Mouse (Mus musculus): ENCODE measurements around the gene Hhipl1. TPM values are rescaled to one million over a fixed set of nuclear protein-coding genes. Genes with fewer than 3 reads are reported as not detected.
A peak's percentile ranks its signal among the peaks of the same experiment; 100 is the strongest.

Gene Hhipl1
- polyA plus RNA-seq, 1 experiment: not detected

GRCm38 (mm10) chr12:108269699-108270098 is 36.4 kb upstream of the Hhipl1 start:
- peaks cover 78% of the 10 kb centered on the region for H3K4me1 ChIP-seq (ENCODE audit: control insufficient read depth, insufficient read depth, low read length)
- H3K4me3 ChIP-seq (ENCODE audit: insufficient read depth, low read depth, low read length): no peak overlapping the region
- no peak for TF ChIP-seq POLR2A (IDR thresholded peaks at IDR 0.05; ENCODE audit: insufficient read depth, low read depth, low read length)
- no peak for TF ChIP-seq CTCF (IDR thresholded peaks at IDR 0.05; ENCODE audit: insufficient read depth, low read depth, low read length)
- 83% methylated on average over 5 of the region's 5 CpGs for WGBS
- no peak overlapping the region for H3K27ac ChIP-seq (ENCODE audit: insufficient read depth, low read depth, low read length)

DNA sequence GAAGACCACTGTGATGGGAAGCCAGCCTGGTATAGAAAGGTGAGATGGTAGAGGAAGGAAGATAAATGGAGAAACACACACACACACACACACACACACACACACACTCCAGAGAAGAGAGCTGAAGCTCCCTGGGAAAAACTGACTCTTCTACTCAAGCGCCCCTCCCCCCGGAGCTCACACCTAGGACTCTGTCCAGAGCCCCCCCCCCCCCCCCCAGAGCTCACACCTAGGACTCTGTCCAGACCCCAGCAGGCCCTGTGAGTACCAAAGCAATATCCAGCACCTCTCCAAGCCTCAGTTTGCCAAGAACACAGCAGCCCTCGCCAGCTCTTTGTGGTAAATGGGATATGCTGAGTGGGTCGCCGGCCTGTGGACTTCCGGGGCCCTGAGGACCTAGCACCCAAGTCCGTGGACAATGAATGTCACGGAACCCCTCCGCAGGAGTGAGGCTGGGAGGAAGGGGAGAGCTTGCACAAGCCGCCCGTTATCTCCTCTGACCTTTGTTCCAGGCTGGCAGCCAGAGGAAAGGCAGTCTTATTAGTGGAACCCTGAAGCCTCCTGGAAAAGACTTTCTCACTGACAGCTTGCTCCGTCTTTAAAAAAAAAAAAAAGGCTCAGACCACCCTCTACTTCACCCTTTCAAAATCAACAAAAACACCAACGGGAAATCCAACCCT is 35.7 kb upstream of the Hhipl1 start:
- Histone ChIP-seq H3K4me3 (ENCODE audit: insufficient read depth, low read depth, low read length) (no peak overlapping the region), H3K27ac (ENCODE audit: insufficient read depth, low read depth, low read length) (no peak overlapping the region), H3K4me1 (ENCODE audit: control insufficient read depth, insufficient read depth, low read length) (peaks cover 74% of the 10 kb centered on the region)
- WGBS: 48% methylated on average over 13 of the region's 13 CpGs
- no peak for TF ChIP-seq POLR2A (IDR thresholded peaks at IDR 0.05; ENCODE audit: insufficient read depth, low read depth, low read length)
- no peak for TF ChIP-seq CTCF (IDR thresholded peaks at IDR 0.05; ENCODE audit: insufficient read depth, low read depth, low read length)

DNA sequence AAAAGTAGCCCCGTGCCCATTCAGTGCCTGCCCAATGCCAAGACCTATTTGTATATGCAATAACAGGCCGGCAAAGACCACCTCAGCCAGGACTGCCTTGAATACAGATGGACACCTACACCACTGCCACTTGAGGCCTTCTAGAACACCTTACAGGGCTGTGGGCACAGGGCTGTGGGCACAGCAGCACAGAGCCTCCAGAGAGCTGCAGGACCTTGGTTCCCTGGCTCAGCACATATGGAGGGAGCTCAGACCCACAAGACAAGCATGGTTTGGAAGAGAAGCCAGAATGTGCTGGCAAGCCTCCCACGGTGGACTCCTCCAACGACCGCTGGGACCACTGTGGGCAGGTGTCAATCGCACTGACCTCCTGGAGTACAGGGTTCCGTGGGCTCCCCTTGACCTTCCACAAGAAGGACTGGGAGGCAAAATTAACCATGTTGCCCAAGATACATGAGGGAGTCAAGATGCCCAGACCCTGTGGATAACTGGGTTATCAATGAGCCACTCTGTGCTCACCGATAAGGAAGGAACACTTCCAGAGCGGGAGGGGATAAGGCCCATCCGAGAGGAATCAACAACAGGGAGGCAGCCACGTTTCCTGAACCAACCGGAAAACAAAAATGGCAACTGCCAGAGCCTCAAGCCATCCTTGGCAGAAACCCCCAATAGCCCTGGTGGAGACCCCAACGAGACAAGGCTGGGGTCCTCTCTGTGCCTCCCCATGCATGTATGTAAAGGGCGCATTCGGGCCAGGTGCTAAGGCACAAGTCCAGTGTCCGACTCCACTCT is 34.5 kb upstream of the Hhipl1 start:
- Histone ChIP-seq H3K4me3 (ENCODE audit: insufficient read depth, low read depth, low read length) (peak overlapping the region; percentile 23; the same call in 1 of the 2 replicates), H3K4me1 (ENCODE audit: control insufficient read depth, insufficient read depth, low read length) (peaks cover 64% of the 10 kb centered on the region), H3K27ac (ENCODE audit: insufficient read depth, low read depth, low read length) (no peak overlapping the region)
- 64% methylated on average over 16 of the region's 16 CpGs for WGBS
- TF ChIP-seq CTCF (IDR thresholded peaks at IDR 0.05; ENCODE audit: insufficient read depth, low read depth, low read length) (no peak), POLR2A (IDR thresholded peaks at IDR 0.05; ENCODE audit: insufficient read depth, low read depth, low read length) (no peak)

GRCm38 (mm10) chr12:108272143-108272635 is 33.9 kb upstream of the Hhipl1 start:
- Histone ChIP-seq H3K27ac (ENCODE audit: insufficient read depth, low read depth, low read length) (no peak overlapping the region), H3K4me3 (ENCODE audit: insufficient read depth, low read depth, low read length) (peak overlapping the region; percentile 23), H3K4me1 (ENCODE audit: control insufficient read depth, insufficient read depth, low read length) (peaks cover 65% of the 10 kb centered on the region)
- TF ChIP-seq CTCF (IDR thresholded peaks at IDR 0.05; ENCODE audit: insufficient read depth, low read depth, low read length): no peak
- WGBS: 39% methylated on average over 7 of the region's 7 CpGs

DNA sequence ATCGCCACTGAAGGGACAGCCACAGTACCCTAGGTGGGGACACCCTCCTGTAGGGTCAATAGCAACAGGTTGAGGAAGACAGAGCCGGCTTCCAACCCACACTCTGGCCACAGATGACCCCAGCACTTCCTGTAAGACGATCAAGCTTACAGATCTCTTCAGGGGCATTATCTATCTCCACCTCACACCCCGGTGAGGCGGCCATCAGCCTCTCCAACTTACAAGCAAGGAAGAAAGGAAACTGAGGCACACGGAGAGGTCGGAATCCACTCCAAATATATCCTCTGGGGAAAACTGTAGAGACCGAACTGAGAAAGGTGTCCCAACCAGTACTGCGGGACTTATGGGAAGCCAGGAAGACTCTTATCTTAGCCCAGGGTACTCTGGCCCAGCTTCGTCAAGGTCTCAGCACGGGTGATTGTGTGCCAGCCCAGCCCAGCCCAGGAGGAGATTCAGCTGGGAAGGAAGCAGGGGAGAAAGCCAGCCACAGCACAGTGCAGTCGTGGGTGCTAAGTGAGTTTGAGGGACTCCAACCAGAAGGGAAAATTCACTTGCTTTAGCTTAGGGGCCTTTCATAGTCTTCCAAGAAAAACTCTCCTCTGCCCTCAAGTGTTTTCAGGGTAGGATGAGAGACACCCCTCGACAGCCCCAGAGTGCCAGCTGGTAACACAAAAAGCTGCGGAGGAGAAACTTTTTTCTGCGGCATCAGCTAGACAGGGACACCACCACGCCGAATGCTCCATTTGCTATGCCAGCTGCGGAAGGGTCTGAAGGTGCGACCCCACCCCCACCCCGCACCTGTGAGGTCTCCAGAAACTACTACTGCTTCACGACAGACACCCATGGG is 32.4 kb upstream of the Hhipl1 start:
- Histone ChIP-seq H3K27ac (ENCODE audit: insufficient read depth, low read depth, low read length) (no peak overlapping the region), H3K4me3 (ENCODE audit: insufficient read depth, low read depth, low read length) (peak overlapping the region; percentile 87), H3K4me1 (ENCODE audit: control insufficient read depth, insufficient read depth, low read length) (peaks cover 68% of the 10 kb centered on the region)
- WGBS: 12% methylated on average over 21 of the region's 21 CpGs
- no peak for TF ChIP-seq CTCF (IDR thresholded peaks at IDR 0.05; ENCODE audit: insufficient read depth, low read depth, low read length)
- TF ChIP-seq POLR2A (IDR thresholded peaks at IDR 0.05; ENCODE audit: insufficient read depth, low read depth, low read length): no peak

GRCm38 (mm10) chr12:108274313-108274595 is 31.8 kb upstream of the Hhipl1 start:
- Histone ChIP-seq H3K4me3 (ENCODE audit: insufficient read depth, low read depth, low read length) (peak overlapping the region; percentile 87), H3K27ac (ENCODE audit: insufficient read depth, low read depth, low read length) (no peak overlapping the region), H3K4me1 (ENCODE audit: control insufficient read depth, insufficient read depth, low read length) (peaks cover 63% of the 10 kb centered on the region)
- WGBS: under 1% methylated on average over 35 of the region's 35 CpGs
- TF ChIP-seq CTCF (IDR thresholded peaks at IDR 0.05; ENCODE audit: insufficient read depth, low read depth, low read length) (no peak), POLR2A (IDR thresholded peaks at IDR 0.05; ENCODE audit: insufficient read depth, low read depth, low read length) (no peak)

DNA sequence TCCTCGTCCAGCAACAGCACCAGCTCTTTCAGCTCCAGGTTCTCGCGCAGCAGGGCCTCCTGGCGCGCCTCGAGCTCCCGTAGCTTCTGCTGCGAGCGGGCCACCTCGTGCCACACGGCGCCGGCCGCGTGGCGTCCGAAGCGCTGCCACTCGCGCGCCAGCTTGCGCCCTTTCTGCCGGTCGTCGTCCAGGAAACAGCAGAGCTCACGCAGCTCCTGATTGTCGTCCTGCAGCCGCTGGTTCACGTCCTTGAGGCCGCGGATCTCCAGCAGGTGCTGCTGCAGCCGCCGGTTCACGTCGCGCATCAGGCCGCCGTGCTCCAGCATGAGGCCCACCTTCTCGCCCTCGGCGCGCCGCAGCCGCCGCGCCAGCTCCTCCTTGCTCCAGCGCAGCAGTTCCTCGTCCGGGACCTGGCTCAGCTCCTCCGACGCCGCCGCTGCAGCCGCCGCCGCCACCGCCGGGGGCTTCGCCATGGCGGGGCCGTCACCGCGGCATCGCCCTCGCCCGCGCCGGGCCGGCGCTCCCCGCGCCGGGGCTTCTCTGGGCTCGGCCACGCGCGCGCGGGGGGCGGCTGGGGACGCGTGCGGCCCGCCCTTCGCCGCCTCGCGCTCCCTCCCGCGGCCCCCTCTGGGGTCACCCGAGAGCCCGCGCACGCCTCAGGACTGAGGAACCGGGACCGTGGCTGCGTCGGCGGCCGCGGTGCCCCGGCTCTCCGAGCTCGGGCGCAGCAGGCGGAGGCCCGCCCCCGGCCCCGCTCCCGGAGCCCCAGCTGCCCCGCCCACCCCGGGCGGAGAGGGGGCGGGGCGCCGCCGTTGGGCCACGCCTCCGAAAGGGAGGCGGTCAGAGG is 31.2 kb upstream of the Hhipl1 start, which contains the start of gene Ccdc85c:
TSS of gene Ccdc85c (minus strand) at position 765 of the 847 bp plus-strand sequence.
- Histone ChIP-seq H3K4me1 (ENCODE audit: control insufficient read depth, insufficient read depth, low read length) (peaks cover 58% of the 10 kb centered on the region), H3K4me3 (ENCODE audit: insufficient read depth, low read depth, low read length) (peak within 1 kb of the TSS; percentile 87), H3K27ac (ENCODE audit: insufficient read depth, low read depth, low read length) (peak within 1 kb of the TSS; percentile 65)
- under 1% methylated on average over 120 of the region's 120 CpGs for WGBS
- peak; percentile 32; the same call in 1 of the 2 replicates for TF ChIP-seq CTCF (IDR thresholded peaks at IDR 0.05; ENCODE audit: insufficient read depth, low read depth, low read length)
- TF ChIP-seq POLR2A (IDR thresholded peaks at IDR 0.05; ENCODE audit: insufficient read depth, low read depth, low read length): no peak; the same call in 1 of the 2 replicates

DNA sequence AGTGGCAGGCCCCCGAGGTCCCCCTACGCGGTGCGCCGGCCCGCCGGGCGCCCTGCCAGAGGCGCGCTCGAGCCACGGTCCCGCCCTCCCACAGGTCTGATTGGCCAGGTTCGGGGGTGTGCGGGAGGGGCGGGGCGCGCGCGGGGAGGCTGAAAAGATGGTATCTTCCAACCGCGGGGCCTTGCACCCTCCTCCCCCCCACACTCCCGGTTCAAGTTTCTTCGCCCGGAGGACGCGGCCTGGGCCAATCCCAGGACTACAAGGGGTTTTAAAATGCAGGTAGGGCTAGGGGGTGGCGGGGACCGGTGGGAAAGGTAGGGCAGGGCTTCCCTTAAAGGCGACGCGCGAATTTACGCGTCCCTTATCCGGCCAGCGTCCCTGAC is 30.6 kb upstream of the Hhipl1 start:
- TF ChIP-seq CTCF (IDR thresholded peaks at IDR 0.05; ENCODE audit: insufficient read depth, low read depth, low read length) (no peak), POLR2A (IDR thresholded peaks at IDR 0.05; ENCODE audit: insufficient read depth, low read depth, low read length) (peak; percentile 21; the same call in 1 of the 2 replicates)
- Histone ChIP-seq H3K4me3 (ENCODE audit: insufficient read depth, low read depth, low read length) (peak overlapping the region; percentile 87), H3K27ac (ENCODE audit: insufficient read depth, low read depth, low read length) (peak overlapping the region; percentile 65), H3K4me1 (ENCODE audit: control insufficient read depth, insufficient read depth, low read length) (peaks cover 54% of the 10 kb centered on the region)
- WGBS: under 1% methylated on average over 37 of the region's 37 CpGs
